Mouse (Mus musculus) cerebellum, postnatal 4 days (tissue): ENCODE measurements around the gene Sema3b.
"Not testable (repeated sequence)": the region's sequence is repeated elsewhere in the genome, so short reads cannot be mapped to it uniquely, and the experiment has no call there.

Experiments
- DNase-seq, 2 experiments: peaks; one replicate each; pipeline ENCODE4 v3.0.0; 2022; ENCODE audit warnings: low spot score in 2 of 2, mixed read lengths in 1 of 2

Gene Sema3b

DNA sequence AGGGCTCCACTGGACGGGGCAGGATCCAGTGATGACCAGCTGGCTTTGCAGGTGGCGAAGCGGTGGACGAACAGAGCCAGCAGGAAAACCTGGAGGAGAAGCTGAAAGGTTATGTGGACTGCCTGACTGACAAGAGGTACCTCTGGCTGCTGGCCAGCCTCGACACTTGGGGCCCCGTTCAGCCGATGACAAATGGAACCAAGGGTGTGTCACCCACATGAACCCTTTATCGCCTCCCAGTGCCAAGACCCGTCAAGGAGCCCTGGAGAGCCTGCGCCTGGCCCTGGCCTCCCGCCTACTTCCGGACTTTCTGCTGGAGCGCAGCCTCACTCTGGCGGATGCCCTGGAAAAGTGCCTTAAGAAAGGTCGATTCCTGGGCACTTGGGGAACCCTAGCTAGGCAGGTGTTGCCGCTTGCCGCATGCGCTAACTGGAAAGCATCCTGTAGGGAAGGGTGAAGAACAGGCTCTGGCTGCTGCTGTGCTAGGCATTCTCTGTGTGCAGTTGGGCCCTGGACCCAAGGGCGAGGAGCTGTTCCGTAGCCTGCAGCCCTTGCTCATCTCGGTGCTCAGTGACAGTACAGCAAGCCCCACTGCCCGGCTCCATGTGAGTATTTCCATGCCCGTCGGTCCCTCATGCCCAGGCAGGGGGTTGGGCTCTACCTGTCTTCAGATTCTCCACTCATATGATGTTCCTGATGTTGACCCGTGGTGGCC lies 18.8 kb downstream of the Sema3b start:
- no peak for DNase-seq

GRCm38 (mm10) chr9:107587833-107588639 lies 21.0 kb downstream of the Sema3b start:
- DNase-seq = no peak

GRCm38 (mm10) chr9:107586974-107587832 lies 21.8 kb downstream of the Sema3b start, which contains the start of gene Ifrd2:
TSS of gene Ifrd2 (plus strand) at chr9:107587642.
- DNase-seq = peak; percentile 88 to 93

- no peak for DNase-seq
These were observed 22.5 kb downstream of the Sema3b start for GRCm38 (mm10) chr9:107586504-107586903.

- no peak for DNase-seq
These were observed 25.9 kb downstream of the Sema3b start for GRCm38 (mm10) chr9:107583174-107583573.

- DNase-seq = no peak
These were observed 26.4 kb downstream of the Sema3b start for GRCm38 (mm10) chr9:107582509-107583062.

GRCm38 (mm10) chr9:107581584-107581983 lies 27.4 kb downstream of the Sema3b start:
- no peak for DNase-seq

GRCm38 (mm10) chr9:107580501-107581317 lies 28.3 kb downstream of the Sema3b start, which contains the start of gene Hyal3:
TSS of gene Hyal3 (plus strand) at chr9:107580818.
- peak; percentile 59 to 79 for DNase-seq

- no peak for DNase-seq
These were observed 29.8 kb downstream of the Sema3b start for GRCm38 (mm10) chr9:107579023-107579900.

- no peak for DNase-seq
These were observed 30.4 kb downstream of the Sema3b start, which contains the start of gene Naa80 for GRCm38 (mm10) chr9:107578587-107578986. TSS of gene Naa80 (plus strand) at chr9:107578887.

DNA sequence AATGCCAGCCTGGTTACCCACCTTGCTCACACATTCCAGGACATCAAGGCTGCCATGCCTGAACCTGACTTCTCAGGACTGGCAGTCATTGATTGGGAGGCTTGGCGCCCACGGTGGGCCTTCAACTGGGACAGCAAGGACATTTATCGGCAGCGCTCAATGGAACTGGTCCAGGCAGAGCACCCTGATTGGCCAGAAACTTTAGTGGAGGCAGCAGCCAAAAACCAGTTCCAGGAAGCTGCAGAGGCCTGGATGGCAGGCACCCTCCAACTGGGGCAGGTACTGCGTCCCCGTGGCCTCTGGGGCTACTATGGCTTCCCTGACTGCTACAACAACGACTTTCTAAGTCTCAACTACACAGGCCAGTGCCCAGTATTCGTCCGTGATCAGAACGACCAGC lies 31.2 kb downstream of the Sema3b start:
- DNase-seq = no peak

DNA sequence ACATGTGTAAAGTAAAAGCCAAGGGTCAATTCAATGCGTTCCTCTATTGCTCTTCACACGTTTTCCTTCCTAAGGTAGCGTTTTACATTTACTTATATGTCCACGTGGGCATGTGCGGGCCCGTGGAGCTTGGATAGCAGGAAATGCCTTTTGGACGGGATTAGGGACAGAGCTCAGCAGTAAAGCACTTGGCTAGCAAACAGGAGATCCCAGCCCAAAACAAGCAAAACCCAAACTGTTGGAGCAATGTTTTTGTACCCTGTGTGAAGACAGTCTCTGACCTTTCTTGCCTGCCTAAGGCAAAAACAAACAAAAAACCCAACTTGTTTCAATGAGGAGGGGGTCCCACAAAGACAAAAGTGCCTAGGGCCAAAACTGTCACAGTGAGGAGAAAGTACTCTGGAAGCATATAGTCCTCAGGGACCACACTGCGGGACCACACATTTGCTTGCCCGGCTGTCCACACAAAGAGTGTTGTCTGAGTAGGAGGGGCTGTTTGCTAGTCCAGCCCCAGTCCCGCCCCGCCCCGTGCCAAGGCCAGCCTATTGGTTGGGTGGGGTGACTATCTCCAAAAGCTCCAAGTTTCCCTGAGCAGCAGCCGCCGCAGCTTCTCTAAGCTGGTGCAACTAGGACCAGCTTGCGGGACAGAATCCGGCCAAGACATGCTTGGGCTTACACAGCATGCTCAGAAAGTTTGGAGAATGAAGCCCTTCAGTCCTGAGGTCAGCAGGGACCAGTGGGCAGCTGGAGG lies 32.5 kb downstream of the Sema3b start, which contains the start of gene Hyal1:
TSS of gene Hyal1 (plus strand) at position 571 of the 751 bp plus-strand sequence.
- DNase-seq = peak in 1 of 2 experiments; percentile 70

DNA sequence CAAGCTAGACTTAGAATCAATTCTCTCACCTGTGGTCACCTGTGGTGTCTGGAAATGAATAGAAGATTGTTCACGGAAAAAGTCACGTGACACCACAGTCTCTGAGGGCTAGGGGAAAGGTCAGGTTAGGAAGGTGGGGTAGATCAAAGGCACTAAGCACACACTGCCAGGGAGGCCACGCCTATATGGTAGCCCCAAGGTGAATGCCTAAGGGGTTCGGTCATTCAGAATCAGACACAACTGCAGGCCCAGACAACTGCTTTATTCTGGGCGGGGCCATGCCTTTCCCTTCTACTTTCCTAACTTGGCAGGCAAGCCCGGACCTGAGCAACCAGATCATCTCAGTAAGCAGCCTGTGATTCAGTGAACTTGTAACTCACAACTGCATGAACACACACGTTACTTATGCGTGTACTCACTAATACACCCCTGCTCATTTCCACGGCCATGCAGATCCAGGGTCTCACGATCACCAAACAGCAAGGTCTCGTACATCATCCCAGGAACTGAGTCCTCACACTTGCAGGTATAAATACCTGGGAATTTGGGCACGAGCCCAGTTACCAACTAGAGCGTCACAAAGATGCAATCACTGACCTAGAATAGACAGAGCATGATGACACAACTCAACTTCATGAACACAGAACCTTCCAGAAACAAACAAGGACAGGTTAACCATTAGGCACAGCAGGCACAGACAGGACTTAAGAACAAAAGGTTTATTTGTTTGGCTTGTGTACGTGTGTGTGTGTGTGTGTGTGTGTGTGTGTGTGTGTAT lies 33.3 kb downstream of the Sema3b start:
- DNase-seq = no peak

- DNase-seq = not testable (repeated sequence)
These were observed 35.3 kb downstream of the Sema3b start for GRCm38 (mm10) chr9:107573774-107574173.

DNA sequence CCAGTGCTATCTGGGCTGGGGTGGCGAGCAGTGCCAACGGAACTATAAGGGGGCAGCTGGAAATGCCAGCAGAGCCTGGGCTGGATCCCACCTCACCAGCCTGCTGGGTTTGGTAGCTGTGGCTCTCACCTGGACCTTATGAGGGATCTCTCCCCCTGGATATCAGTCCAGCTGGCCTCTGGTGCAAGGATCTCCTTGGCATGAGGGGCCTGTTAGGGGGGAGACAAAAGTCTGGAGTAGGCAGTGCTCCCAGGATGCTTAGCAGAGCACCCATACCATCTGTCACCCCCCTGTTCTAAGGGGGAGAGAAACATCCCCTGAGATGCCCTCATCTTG lies 36.7 kb downstream of the Sema3b start:
- no peak for DNase-seq

GRCm38 (mm10) chr9:107571534-107572326 lies 37.3 kb downstream of the Sema3b start:
- DNase-seq = no peak

DNA sequence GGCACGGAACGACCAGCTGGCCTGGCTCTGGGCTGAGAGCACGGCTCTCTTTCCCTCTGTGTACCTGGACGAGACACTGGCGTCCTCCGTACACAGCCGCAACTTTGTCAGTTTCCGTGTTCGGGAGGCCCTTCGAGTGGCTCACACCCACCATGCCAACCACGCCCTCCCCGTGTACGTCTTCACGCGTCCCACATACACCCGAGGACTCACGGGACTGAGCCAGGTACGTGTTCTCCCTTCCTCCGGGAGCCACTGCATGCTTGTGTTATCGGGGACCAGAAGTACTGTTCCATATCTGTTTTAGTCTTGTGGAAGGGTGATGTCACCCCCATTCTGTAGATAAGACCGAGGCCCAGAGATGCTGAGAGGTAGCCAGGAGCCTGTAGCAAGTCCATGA lies 38.2 kb downstream of the Sema3b start:
- DNase-seq = no peak
